Mouse (Mus musculus): ENCODE measurements around the gene Gm5269. TPM values are rescaled to one million over a fixed set of nuclear protein-coding genes. Genes with fewer than 3 reads are reported as not detected.

The Gm5269 gene
- total RNA-seq (2021) = not detected

- intact Hi-C loops (cut with DNase I) = no loop called here
- no peak for DNase-seq (ENCODE audit: low spot score)
These were observed at the start of gene Gm5269 for GRCm38 (mm10) chr1:45890173-45890572. Gene Gm5269 (minus strand): TSS chr1:45890273.

- intact Hi-C loops (cut with DNase I) = no loop called here
- DNase-seq (ENCODE audit: low spot score) = no peak
These were observed 41.1 kb upstream of the Gm5269 start for GRCm38 (mm10) chr1:45931127-45931526.

- DNase-seq (ENCODE audit: low spot score) = no peak
- intact Hi-C loops (cut with DNase I) = loop anchor here (5.0 kb wide), 1 partner anchor 70 kb away; no protein-coding TSS in a partner anchor
These were observed 36.8 kb upstream of the Gm5269 start for GRCm38 (mm10) chr1:45926911-45927310.

GRCm38 (mm10) chr1:45926393-45926763, 36.3 kb upstream of the Gm5269 start, which contains the start of gene Slc40a1:
Gene Slc40a1 (minus strand): TSS chr1:45926523.
- DNase-seq (ENCODE audit: low spot score) = no peak
- intact Hi-C loops (cut with DNase I) = loop anchor here (5.0 kb wide), 1 partner anchor 69 kb away; no protein-coding TSS in a partner anchor

GRCm38 (mm10) chr1:45925500-45926392, 35.7 kb upstream of the Gm5269 start:
- intact Hi-C loops (cut with DNase I) = loop anchor here (5.0 kb wide), 1 partner anchor 68 kb away; no protein-coding TSS in a partner anchor
- DNase-seq (ENCODE audit: low spot score) = peak; percentile 62

GRCm38 (mm10) chr1:45925131-45925499, 35.0 kb upstream of the Gm5269 start:
- DNase-seq (ENCODE audit: low spot score) = no peak
- intact Hi-C loops (cut with DNase I) = loop anchor here (5.0 kb wide), 1 partner anchor 68 kb away; no protein-coding TSS in a partner anchor

GRCm38 (mm10) chr1:45924516-45924915, 34.4 kb upstream of the Gm5269 start:
- intact Hi-C loops (cut with DNase I) = no loop called here
- DNase-seq (ENCODE audit: low spot score) = no peak

GRCm38 (mm10) chr1:45923306-45923705, 33.2 kb upstream of the Gm5269 start:
- DNase-seq (ENCODE audit: low spot score) = no peak
- intact Hi-C loops (cut with DNase I) = no loop called here

GRCm38 (mm10) chr1:45920703-45921102, 30.6 kb upstream of the Gm5269 start:
- intact Hi-C loops (cut with DNase I) = no loop called here

GRCm38 (mm10) chr1:45919752-45920151, 29.7 kb upstream of the Gm5269 start:
- intact Hi-C loops (cut with DNase I) = loop anchor here (5.0 kb wide), 1 partner anchor 47 kb away; no protein-coding TSS in a partner anchor
- DNase-seq (ENCODE audit: low spot score) = no peak

More at GRCm38 (mm10) chr1:45920703-45921102, 30.6 kb upstream of the Gm5269 start:
- DNase-seq (ENCODE audit: low spot score) = no peak

GRCm38 (mm10) chr1:45917136-45917803, 27.2 kb upstream of the Gm5269 start:
- DNase-seq (ENCODE audit: low spot score) = no peak
- intact Hi-C loops (cut with DNase I) = loop anchor here (5.0 kb wide), 1 partner anchor 45 kb away; no protein-coding TSS in a partner anchor

GRCm38 (mm10) chr1:45916174-45916573, 26.1 kb upstream of the Gm5269 start:
- no peak for DNase-seq (ENCODE audit: low spot score)
- intact Hi-C loops (cut with DNase I) = loop anchor here (5.0 kb wide), 1 partner anchor 44 kb away; no protein-coding TSS in a partner anchor

GRCm38 (mm10) chr1:45914236-45914635, 24.2 kb upstream of the Gm5269 start:
- intact Hi-C loops (cut with DNase I) = no loop called here
- no peak for DNase-seq (ENCODE audit: low spot score)

GRCm38 (mm10) chr1:45905107-45905821, 15.2 kb upstream of the Gm5269 start:
- intact Hi-C loops (cut with DNase I) = loop anchor here (5.0 kb wide), 1 partner anchor 78 kb away; no protein-coding TSS in a partner anchor
- no peak for DNase-seq (ENCODE audit: low spot score)

GRCm38 (mm10) chr1:45904161-45904560, 14.1 kb upstream of the Gm5269 start:
- intact Hi-C loops (cut with DNase I) = no loop called here

GRCm38 (mm10) chr1:45898044-45898443, 8.0 kb upstream of the Gm5269 start:
- intact Hi-C loops (cut with DNase I) = no loop called here
- no peak for DNase-seq (ENCODE audit: low spot score)

More at GRCm38 (mm10) chr1:45904161-45904560, 14.1 kb upstream of the Gm5269 start:
- no peak for DNase-seq (ENCODE audit: low spot score)

- no peak for DNase-seq (ENCODE audit: low spot score)
- intact Hi-C loops (cut with DNase I) = no loop called here
These were observed 4.3 kb upstream of the Gm5269 start for GRCm38 (mm10) chr1:45894168-45894912.

GRCm38 (mm10) chr1:45891986-45892385, 1.9 kb upstream of the Gm5269 start:
- intact Hi-C loops (cut with DNase I) = no loop called here

GRCm38 (mm10) chr1:45886800-45887199, 3.3 kb downstream of the Gm5269 start:
- DNase-seq (ENCODE audit: low spot score) = no peak
- intact Hi-C loops (cut with DNase I) = no loop called here

More at GRCm38 (mm10) chr1:45891986-45892385, 1.9 kb upstream of the Gm5269 start:
- no peak for DNase-seq (ENCODE audit: low spot score)

All from heart, postnatal 25 days (tissue).